Mouse (Mus musculus) myocyte (in vitro differentiated cells): ENCODE measurements at regions not wholly inside any gene's neighbourhood (a gene's known extent, or its start where the extent isn't known, plus 50 kb on each side); places are given as distances from the start of the nearest gene placed in this dataset.

Experiments used
- E2F4 ChIP-seq: IDR thresholded peaks from one replicate; pipeline ENCODE4 v1.6.1; 2011; ENCODE audit warnings: mild to moderate bottlenecking, control low read depth, moderate library complexity; ENCODE audit not compliant: insufficient read depth
- MAX ChIP-seq: IDR thresholded peaks from one replicate; pipeline ENCODE4 v1.6.1; 2011; ENCODE audit warnings: low read depth, mild to moderate bottlenecking, control low read depth
- MYOD1 ChIP-seq, 3 experiments: IDR thresholded peaks; one replicate each; pipeline ENCODE4 v1.6.1; 2011; ENCODE audit warnings: control low read depth in 2 of 3, low read depth in 2 of 3, mild to moderate bottlenecking in 2 of 3, moderate library complexity in 1 of 3; ENCODE audit not compliant: insufficient read length in 2 of 3, control insufficient read depth in 1 of 3
- MYOG ChIP-seq, 3 experiments: IDR thresholded peaks; one replicate each; pipeline ENCODE4 v1.6.1; 2011; ENCODE audit warnings: control low read depth in 2 of 3, low read depth in 2 of 3, mild to moderate bottlenecking in 2 of 3; ENCODE audit not compliant: insufficient read length in 2 of 3, control insufficient read depth in 1 of 3, insufficient read depth in 1 of 3
- POLR2A ChIP-seq: IDR thresholded peaks from one replicate; pipeline ENCODE4 v1.6.1; 2011; ENCODE audit warnings: low read depth, mild to moderate bottlenecking, control low read depth, moderate library complexity; ENCODE audit not compliant: insufficient read length
- POLR2AphosphoS2 ChIP-seq: IDR thresholded peaks from one replicate; pipeline ENCODE4 v1.6.1; 2011; ENCODE audit warnings: low read depth, control low read depth; ENCODE audit not compliant: insufficient read length

- no peak for TF ChIP-seq POLR2A
- no peak for TF ChIP-seq POLR2AphosphoS2
- TF ChIP-seq E2F4 = no peak
- TF ChIP-seq MYOG (IDR thresholded peaks at IDR 0.05; ENCODE audit: control insufficient read depth in 1 of 3, insufficient read depth in 1 of 3, insufficient read length in 2 of 3, low read depth in 2 of 3) = no peak
- TF ChIP-seq MAX = no peak
- no peak for TF ChIP-seq MYOD1 (IDR thresholded peaks at IDR 0.05; ENCODE audit: control insufficient read depth in 1 of 3, insufficient read length in 2 of 3, low read depth in 2 of 3)
Observed at GRCm38 (mm10) chr11:34997906-34998305, 123.1 kb upstream of the Slit3 start.
